Mouse (Mus musculus) lung, postnatal 14 days (tissue): ENCODE measurements around the gene Ring1.
A peak's percentile ranks its signal among the peaks of the same experiment; 100 is the strongest.

ENCODE experiments used
- DNase-seq: peaks from one replicate; pipeline ENCODE4 v3.0.0; 2021

Gene Ring1

GRCm38 (mm10) chr17:34024317-34024821, at the start of gene Ring1:
Gene Ring1 (minus strand): TSS chr17:34024680.
- DNase-seq = peak; percentile 88

GRCm38 (mm10) chr17:34072091-34072490, 47.6 kb upstream of the Ring1 start:
- no peak for DNase-seq

- no peak for DNase-seq
These were observed 44.4 kb upstream of the Ring1 start for GRCm38 (mm10) chr17:34068864-34069263.

- no peak for DNase-seq
These were observed 32.7 kb upstream of the Ring1 start for GRCm38 (mm10) chr17:34057224-34057623.

GRCm38 (mm10) chr17:34047404-34048050, 23.0 kb upstream of the Ring1 start:
- DNase-seq = no peak

GRCm38 (mm10) chr17:34045941-34046340, 21.5 kb upstream of the Ring1 start:
- no peak for DNase-seq

- DNase-seq = no peak
These were observed 15.3 kb upstream of the Ring1 start for GRCm38 (mm10) chr17:34039562-34040450.

- DNase-seq = no peak
These were observed 14.5 kb upstream of the Ring1 start, which contains the start of gene Col11a2 for GRCm38 (mm10) chr17:34038878-34039561. Gene Col11a2 (plus strand): TSS chr17:34039437.

- DNase-seq = no peak
These were observed 14.0 kb upstream of the Ring1 start for GRCm38 (mm10) chr17:34038440-34038839.

- DNase-seq = no peak
These were observed 12.8 kb upstream of the Ring1 start for GRCm38 (mm10) chr17:34037241-34037640.

GRCm38 (mm10) chr17:34036647-34037046, 12.2 kb upstream of the Ring1 start:
- DNase-seq = no peak

- no peak for DNase-seq
These were observed 11.0 kb upstream of the Ring1 start for GRCm38 (mm10) chr17:34035517-34035916.

GRCm38 (mm10) chr17:34034064-34034463, 9.6 kb upstream of the Ring1 start:
- peak; percentile 75 for DNase-seq

GRCm38 (mm10) chr17:34033441-34033840, 9.0 kb upstream of the Ring1 start:
- DNase-seq = no peak

GRCm38 (mm10) chr17:34032806-34033205, 8.3 kb upstream of the Ring1 start:
- no peak for DNase-seq

- DNase-seq = peak; percentile 70
These were observed 7.7 kb upstream of the Ring1 start for GRCm38 (mm10) chr17:34032174-34032632.

GRCm38 (mm10) chr17:34031465-34032173, 7.1 kb upstream of the Ring1 start, which contains the start of the genes Slc39a7 and Rxrb:
Gene Slc39a7 (minus strand): TSS chr17:34031682.
Gene Rxrb (plus strand): TSS chr17:34031812.
- peak; percentile 99 for DNase-seq

GRCm38 (mm10) chr17:34030861-34031326, 6.4 kb upstream of the Ring1 start:
- no peak for DNase-seq

GRCm38 (mm10) chr17:34029890-34030595, 5.6 kb upstream of the Ring1 start:
- DNase-seq = no peak

GRCm38 (mm10) chr17:34029150-34029889, 4.8 kb upstream of the Ring1 start:
- no peak for DNase-seq
